Mouse (Mus musculus): Measurements from ENCODE around the gene Vps13d.

DNA sequence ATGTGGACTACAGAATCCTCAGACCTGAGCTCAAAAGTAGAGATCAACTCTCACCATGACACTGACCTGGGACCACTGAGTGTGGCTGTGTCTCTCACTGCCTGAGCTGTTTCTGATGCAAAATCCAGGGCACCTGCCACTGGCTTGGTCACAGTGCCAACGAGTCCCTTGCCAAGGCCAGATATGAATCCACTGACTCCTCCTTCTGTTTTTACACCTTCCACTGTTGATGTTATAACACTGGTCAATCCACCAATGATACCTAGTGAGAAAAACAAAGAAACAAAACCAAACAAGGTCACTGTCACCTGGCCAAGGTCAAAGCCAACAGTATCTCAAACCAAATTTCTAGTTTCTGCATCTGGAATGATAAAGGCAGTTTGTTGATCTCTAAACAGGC lies 178.1 kb downstream of the Vps13d start:
- TF ChIP-seq CTCF (conservative IDR thresholded peaks at IDR 0.05 in 1 of 2, IDR thresholded peaks at IDR 0.05 in 1 of 2; ENCODE audit: low read depth in 2 of 2, low read length in 2 of 2), result no peak
- no peak for TF ChIP-seq NELFE (IDR thresholded peaks at IDR 0.05; ENCODE audit: low read depth, low read length)
- no peak for TF ChIP-seq ETS1 (conservative IDR thresholded peaks at IDR 0.05; ENCODE audit: low read depth, low read length)
- TF ChIP-seq E2F4 (IDR thresholded peaks at IDR 0.05; ENCODE audit: insufficient replicate concordance, low read depth, low read length), result no peak
- no peak for TF ChIP-seq PAX5 (IDR thresholded peaks at IDR 0.05; ENCODE audit: low read length)
- TF ChIP-seq ZMIZ1 (IDR thresholded peaks at IDR 0.05; ENCODE audit: low read depth, low read length), result no peak
- TF ChIP-seq BHLHE40 (IDR thresholded peaks at IDR 0.05; ENCODE audit: low read depth, low read length), result no peak
- no peak for TF ChIP-seq USF1 (IDR thresholded peaks at IDR 0.05; ENCODE audit: low read depth, low read length)

Measured in CH12.LX (cell line).